Mouse (Mus musculus) testis, adult 2 months (tissue): ENCODE results near the gene Slc22a16.

ENCODE experiments used
- CTCF ChIP-seq: fragments of 200-500 bp; IDR thresholded peaks from 2 replicates; pipeline ENCODE4 v1.5.1; 2012; ENCODE audit warnings: low read depth, mild to moderate bottlenecking, inconsistent platforms, low read length, moderate library complexity; ENCODE audit not compliant: control insufficient read depth, insufficient read depth, insufficient replicate concordance
- POLR2A ChIP-seq: fragments of 200-500 bp; IDR thresholded peaks from 2 replicates; pipeline ENCODE4 v1.6.1; 2012; ENCODE audit warnings: low read depth, mild to moderate bottlenecking, inconsistent platforms, low read length, moderate library complexity; ENCODE audit not compliant: control insufficient read depth

DNA sequence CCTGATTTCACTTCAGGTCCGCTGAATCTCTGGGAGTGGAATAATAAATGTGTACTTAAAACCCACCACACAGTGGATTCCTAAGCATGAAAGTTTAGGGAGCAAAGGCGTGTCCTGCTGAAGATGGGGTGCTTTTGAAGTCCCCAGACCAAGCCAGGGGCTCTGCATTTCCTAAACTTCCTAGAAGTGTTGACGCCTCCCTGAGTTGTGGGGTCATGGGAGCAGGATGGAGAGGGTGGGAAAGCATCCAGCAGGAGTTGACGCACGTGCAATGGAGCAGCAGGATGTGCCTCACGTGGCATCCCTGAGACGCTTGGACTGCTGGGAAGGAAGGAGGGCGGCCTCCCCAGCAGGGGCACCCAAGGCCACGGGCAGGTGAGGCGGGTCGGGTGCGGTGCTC, at the start of gene Slc22a16:
- TF ChIP-seq POLR2A (peak; percentile 47; the same call in 1 of the 2 replicates), CTCF (no peak)
